Mouse (Mus musculus): ENCODE measurements around the gene Siah3. TPM values are rescaled to one million over a fixed set of nuclear protein-coding genes. Genes with fewer than 3 reads are reported as not detected.

The Siah3 gene
- polyA plus RNA-seq (2014; fragmentation: Nextera tagmentation; extraction: Ambion mirVana): 0.09 and 0.28 TPM in 2 replicates

DNA sequence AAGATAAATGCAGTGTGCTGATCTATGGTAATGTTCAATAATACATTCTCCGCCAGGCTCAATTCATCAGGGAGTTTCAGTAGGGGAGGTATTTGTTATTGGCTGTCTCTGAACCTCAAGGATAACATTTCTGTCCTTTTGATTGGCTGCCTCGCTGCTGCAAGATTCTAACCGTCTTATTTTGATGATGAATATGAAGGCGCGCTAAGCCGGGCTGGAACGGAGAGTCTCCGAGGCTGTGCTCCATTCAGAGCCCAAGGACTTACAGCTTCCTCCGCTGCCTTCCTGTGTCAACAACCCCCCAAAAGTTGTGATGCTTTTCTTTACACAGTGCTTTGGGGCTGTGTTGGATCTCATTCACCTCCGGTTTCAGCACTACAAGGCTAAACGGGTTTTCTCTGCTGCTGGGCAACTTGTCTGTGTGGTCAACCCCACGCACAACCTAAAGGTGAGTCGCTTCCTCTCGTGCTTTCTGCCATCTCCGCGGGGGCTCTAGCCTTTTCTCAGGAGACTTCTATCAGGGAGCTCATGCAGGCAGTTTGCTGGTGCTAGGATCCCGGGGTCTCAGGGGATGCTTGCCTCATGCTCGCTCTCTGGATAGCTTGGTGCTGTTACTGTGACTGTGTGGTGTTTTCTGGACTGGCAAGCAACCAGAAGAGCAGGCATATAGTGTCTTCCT, at the start of gene Siah3:
Siah3 (plus strand) TSS at position 240 of the 679 bp plus-strand sequence.
- peak within 1 kb of the TSS; percentile 64 for H3K4me2 ChIP-seq (replicated peaks; ENCODE audit: low read depth, low read length)
- no peak for ATAC-seq (ENCODE audit: low FRiP score, low TSS enrichment)

DNA sequence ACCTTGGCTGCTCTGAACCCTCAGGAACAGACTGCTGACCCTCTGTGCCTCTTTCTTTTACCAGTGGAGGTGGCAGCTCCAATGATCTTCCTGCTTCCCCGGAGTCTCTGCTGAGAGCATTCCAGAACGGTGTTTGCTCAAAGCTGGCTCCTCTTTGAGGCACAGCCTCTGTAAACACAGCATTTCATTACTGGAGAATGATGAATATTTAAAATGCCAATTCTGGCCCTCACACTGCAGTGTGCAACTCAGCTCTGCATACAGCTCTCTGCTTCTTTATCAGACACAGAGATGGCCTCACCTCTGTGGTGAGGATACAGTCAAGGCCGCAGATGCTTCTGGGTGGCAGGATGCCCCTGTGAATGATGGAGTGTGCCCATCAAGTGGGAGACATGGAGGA, 46.0 kb upstream of the Siah3 start:
- H3K4me2 ChIP-seq (replicated peaks; ENCODE audit: low read depth, low read length): no peak overlapping the region
- 0 out of 2 replicates have a peak, but pooled peaks cover 2% of the 10 kb centered on the region for H3K9me3 ChIP-seq (ENCODE audit: control insufficient read depth, low read length)
- H3K4me3 ChIP-seq (ENCODE audit: low read length): no peak overlapping the region
- no peak overlapping the region for H3K27ac ChIP-seq (ENCODE audit: low read depth, low read length)
- no peak overlapping the region for H3K9ac ChIP-seq (ENCODE audit: low read depth, low read length)
- H3K4me1 ChIP-seq (ENCODE audit: control insufficient read depth, insufficient read depth, low read length): no peaks in the 10 kb centered on the region
- WGBS: 73% methylated on average over 3 of the region's 3 CpGs
- no peaks in the 10 kb centered on the region for H3K27me3 ChIP-seq (ENCODE audit: control insufficient read depth, insufficient read depth, low read length)
- ATAC-seq (ENCODE audit: low FRiP score, low TSS enrichment): no peak
- no peaks in the 10 kb centered on the region for H3K36me3 ChIP-seq (ENCODE audit: control insufficient read depth, insufficient read depth, low read length)

More for the DNA sequence above, at the start of gene Siah3:
- WGBS: 22% methylated on average over 18 of the region's 18 CpGs
- no peak within 1 kb of the TSS; the same call in 1 of the 2 replicates for H3K9ac ChIP-seq (ENCODE audit: low read depth, low read length)
- H3K9me3 ChIP-seq (ENCODE audit: control insufficient read depth, low read length): no peaks in the 10 kb centered on the region
- H3K4me3 ChIP-seq (ENCODE audit: low read length): peak within 1 kb of the TSS; percentile 32
- peaks cover 3% of the 10 kb centered on the region; the same call in 1 of the 2 replicates for H3K4me1 ChIP-seq (ENCODE audit: control insufficient read depth, insufficient read depth, low read length)
- no peak within 1 kb of the TSS for H3K27ac ChIP-seq (ENCODE audit: low read depth, low read length)
- no peaks in the 10 kb centered on the region for H3K36me3 ChIP-seq (ENCODE audit: control insufficient read depth, insufficient read depth, low read length)
- no peaks in the 10 kb centered on the region; the same call in 1 of the 2 replicates for H3K27me3 ChIP-seq (ENCODE audit: control insufficient read depth, insufficient read depth, low read length)

DNA sequence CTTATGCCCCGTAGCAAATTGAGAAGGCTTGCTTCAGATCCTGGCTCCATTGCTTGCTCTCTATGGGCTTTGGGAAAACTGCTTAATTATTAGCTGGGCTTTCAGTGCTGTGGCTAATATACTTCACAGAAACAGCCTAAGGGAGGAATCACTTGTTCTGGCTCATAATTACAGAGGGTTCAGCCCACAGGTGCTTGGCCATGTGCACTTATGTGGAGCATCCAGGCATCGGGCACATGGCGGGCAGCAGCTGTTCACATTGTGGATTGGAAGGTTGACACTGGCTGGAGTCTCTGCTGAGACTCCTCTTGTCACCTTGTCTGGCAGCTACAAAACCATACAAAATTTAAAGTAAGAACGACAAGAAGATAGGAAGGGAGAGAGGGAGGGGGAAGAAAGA, 45.4 kb upstream of the Siah3 start:
- Histone ChIP-seq H3K27me3 (ENCODE audit: control insufficient read depth, insufficient read depth, low read length) (no peaks in the 10 kb centered on the region), H3K4me1 (ENCODE audit: control insufficient read depth, insufficient read depth, low read length) (no peaks in the 10 kb centered on the region), H3K36me3 (ENCODE audit: control insufficient read depth, insufficient read depth, low read length) (no peaks in the 10 kb centered on the region), H3K27ac (ENCODE audit: low read depth, low read length) (no peak overlapping the region), H3K4me3 (ENCODE audit: low read length) (no peak overlapping the region), H3K4me2 (replicated peaks; ENCODE audit: low read depth, low read length) (no peak overlapping the region), H3K9ac (ENCODE audit: low read depth, low read length) (no peak overlapping the region), H3K9me3 (ENCODE audit: control insufficient read depth, low read length) (0 out of 2 replicates have a peak, but pooled peaks cover 2% of the 10 kb centered on the region)
- ATAC-seq (ENCODE audit: low FRiP score, low TSS enrichment): peak; percentile 68; the same call in 1 of the 2 replicates
- WGBS: 63% methylated on average over 4 of the region's 4 CpGs

DNA sequence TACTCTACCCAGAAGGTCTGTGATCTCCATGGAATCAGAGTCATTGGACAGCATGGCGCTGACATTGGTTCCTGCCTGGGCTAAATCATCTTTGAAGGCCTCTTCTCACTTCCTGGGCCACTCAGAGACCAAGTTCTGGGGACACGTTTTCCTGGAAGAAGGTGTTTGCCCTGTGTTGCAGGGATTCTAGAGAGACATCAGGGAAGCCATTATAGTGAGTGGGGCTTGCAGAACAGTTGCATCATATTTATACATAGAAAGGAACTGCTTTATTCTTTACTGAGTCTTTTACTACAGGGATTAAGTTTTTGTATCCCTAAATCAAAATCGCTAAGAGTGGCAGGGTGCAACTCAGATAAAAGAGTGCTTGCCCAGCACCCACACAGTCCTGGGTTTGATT, 37.1 kb upstream of the Siah3 start:
- Histone ChIP-seq H3K27ac (ENCODE audit: low read depth, low read length) (no peak overlapping the region), H3K9me3 (ENCODE audit: control insufficient read depth, low read length) (no peaks in the 10 kb centered on the region), H3K4me3 (ENCODE audit: low read length) (no peak overlapping the region), H3K36me3 (ENCODE audit: control insufficient read depth, insufficient read depth, low read length) (no peaks in the 10 kb centered on the region), H3K9ac (ENCODE audit: low read depth, low read length) (no peak overlapping the region), H3K4me2 (replicated peaks; ENCODE audit: low read depth, low read length) (no peak overlapping the region), H3K27me3 (ENCODE audit: control insufficient read depth, insufficient read depth, low read length) (no peaks in the 10 kb centered on the region), H3K4me1 (ENCODE audit: control insufficient read depth, insufficient read depth, low read length) (no peaks in the 10 kb centered on the region)
- no peak for ATAC-seq (ENCODE audit: low FRiP score, low TSS enrichment)
- 82% methylated on average over 3 of the region's 3 CpGs for WGBS

DNA sequence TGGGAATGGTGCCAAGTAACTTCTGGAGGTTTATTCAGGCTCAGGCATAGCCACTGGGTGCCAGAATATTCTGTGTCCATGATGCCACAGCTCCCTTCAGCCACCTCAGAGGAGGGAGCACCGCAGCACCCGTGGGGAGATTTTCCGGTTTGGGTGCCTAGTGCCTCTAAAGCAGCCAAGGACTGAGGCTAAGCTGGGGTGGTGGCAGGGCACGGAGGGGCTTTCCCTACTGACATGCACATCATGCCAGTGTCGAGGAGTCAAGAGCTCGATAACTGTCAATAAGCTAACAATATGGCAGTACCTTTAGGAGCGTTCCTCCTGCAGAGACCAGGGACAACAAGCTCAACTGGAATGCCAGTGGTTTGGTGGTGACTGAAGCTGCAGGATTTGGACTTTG, 35.9 kb upstream of the Siah3 start:
- 89% methylated on average over 7 of the region's 7 CpGs for WGBS
- no peak for ATAC-seq (ENCODE audit: low FRiP score, low TSS enrichment)

DNA sequence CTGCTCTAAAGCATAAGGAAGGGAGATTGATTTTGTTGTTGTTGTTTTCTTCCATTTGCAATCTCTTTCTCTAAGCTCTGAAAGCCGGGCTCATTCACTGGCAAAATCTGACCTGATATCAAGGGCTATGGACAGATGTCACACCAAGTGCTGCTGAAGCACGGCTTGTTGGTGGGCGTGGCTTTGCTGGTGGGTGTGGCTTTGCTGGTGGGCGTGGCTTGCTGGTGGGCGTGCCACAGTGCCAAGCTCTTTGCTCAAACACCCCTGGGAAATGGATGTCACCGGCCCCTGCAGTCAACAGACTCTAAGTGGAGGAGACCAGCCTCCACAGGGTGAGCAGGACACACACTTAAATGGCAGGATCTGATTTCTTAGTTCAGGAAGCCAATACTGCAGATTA, 35.0 kb upstream of the Siah3 start:
- no peaks in the 10 kb centered on the region for H3K9me3 ChIP-seq (ENCODE audit: control insufficient read depth, low read length)
- H3K27ac ChIP-seq (ENCODE audit: low read depth, low read length): no peak overlapping the region
- no peak overlapping the region for H3K4me3 ChIP-seq (ENCODE audit: low read length)
- H3K27me3 ChIP-seq (ENCODE audit: control insufficient read depth, insufficient read depth, low read length): no peaks in the 10 kb centered on the region
- H3K4me1 ChIP-seq (ENCODE audit: control insufficient read depth, insufficient read depth, low read length): no peaks in the 10 kb centered on the region
- H3K9ac ChIP-seq (ENCODE audit: low read depth, low read length): no peak overlapping the region
- no peak for ATAC-seq (ENCODE audit: low FRiP score, low TSS enrichment)
- 59% methylated on average over 6 of the region's 6 CpGs for WGBS
- H3K4me2 ChIP-seq (replicated peaks; ENCODE audit: low read depth, low read length): no peak overlapping the region
- no peaks in the 10 kb centered on the region for H3K36me3 ChIP-seq (ENCODE audit: control insufficient read depth, insufficient read depth, low read length)

More for the DNA sequence above, 35.9 kb upstream of the Siah3 start:
- Histone ChIP-seq H3K27ac (ENCODE audit: low read depth, low read length) (no peak overlapping the region), H3K9ac (ENCODE audit: low read depth, low read length) (no peak overlapping the region), H3K9me3 (ENCODE audit: control insufficient read depth, low read length) (no peaks in the 10 kb centered on the region), H3K4me1 (ENCODE audit: control insufficient read depth, insufficient read depth, low read length) (no peaks in the 10 kb centered on the region), H3K4me3 (ENCODE audit: low read length) (no peak overlapping the region), H3K4me2 (replicated peaks; ENCODE audit: low read depth, low read length) (no peak overlapping the region), H3K27me3 (ENCODE audit: control insufficient read depth, insufficient read depth, low read length) (no peaks in the 10 kb centered on the region), H3K36me3 (ENCODE audit: control insufficient read depth, insufficient read depth, low read length) (no peaks in the 10 kb centered on the region)

DNA sequence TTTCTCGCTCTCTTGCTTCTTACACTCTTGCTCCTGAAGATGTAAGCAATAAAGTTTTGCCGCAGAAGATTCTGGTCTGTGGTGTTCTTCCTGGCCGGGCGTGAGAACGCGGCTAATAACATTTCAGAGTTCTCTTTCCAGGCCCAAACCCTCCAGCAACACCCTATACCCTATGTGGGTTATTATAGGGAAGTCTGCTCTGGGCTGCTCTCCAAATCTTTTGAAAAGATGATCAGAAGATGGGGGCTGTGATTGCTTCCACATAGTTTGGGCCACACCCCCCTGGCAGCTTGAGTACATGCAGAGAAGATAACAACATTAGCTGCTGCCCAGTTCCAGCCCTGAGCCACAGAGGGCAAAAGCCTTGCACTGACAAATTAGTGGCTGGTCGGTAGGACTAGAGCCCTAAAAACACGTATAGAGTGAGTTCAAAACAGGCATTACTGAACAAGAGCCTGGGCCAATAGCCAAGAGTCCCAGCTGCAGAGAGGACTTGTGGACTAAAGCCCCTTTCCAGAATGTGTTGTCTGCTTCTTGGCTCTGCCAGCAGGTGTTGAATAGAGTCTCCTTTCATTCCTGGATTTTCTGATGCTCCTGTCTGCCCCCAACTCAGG, 24.5 kb upstream of the Siah3 start:
- 94% methylated on average over 7 of the region's 8 CpGs for WGBS
- Histone ChIP-seq H3K4me3 (ENCODE audit: low read length) (no peak overlapping the region), H3K27me3 (ENCODE audit: control insufficient read depth, insufficient read depth, low read length) (no peaks in the 10 kb centered on the region), H3K4me2 (replicated peaks; ENCODE audit: low read depth, low read length) (no peak overlapping the region), H3K36me3 (ENCODE audit: control insufficient read depth, insufficient read depth, low read length) (no peaks in the 10 kb centered on the region), H3K9ac (ENCODE audit: low read depth, low read length) (no peak overlapping the region), H3K4me1 (ENCODE audit: control insufficient read depth, insufficient read depth, low read length) (no peaks in the 10 kb centered on the region), H3K9me3 (ENCODE audit: control insufficient read depth, low read length) (no peaks in the 10 kb centered on the region), H3K27ac (ENCODE audit: low read depth, low read length) (no peak overlapping the region)
- ATAC-seq (ENCODE audit: low FRiP score, low TSS enrichment): no peak

DNA sequence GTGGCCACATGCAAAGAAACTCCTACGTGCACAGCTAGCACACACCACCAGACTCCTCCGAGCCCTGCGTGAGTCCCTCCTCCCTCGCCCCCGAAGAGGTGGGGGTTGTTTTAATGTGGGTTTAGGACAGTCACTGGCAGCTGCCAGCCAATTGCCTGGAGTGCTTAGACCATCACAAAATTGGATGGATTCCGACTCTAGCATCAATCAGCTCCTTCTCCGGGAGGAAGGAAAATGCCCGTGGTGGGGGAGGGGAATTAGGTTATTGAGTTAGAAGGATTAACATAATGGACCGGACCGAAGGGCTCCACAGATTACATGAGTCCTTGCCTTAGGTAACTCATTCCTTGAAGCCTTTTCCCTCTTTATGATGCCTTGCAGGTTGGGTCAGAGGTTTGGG, 22.9 kb upstream of the Siah3 start:
- no peak overlapping the region for H3K9ac ChIP-seq (ENCODE audit: low read depth, low read length)
- H3K4me3 ChIP-seq (ENCODE audit: low read length): no peak overlapping the region
- H3K4me2 ChIP-seq (replicated peaks; ENCODE audit: low read depth, low read length): no peak overlapping the region
- H3K9me3 ChIP-seq (ENCODE audit: control insufficient read depth, low read length): no peaks in the 10 kb centered on the region
- ATAC-seq (ENCODE audit: low FRiP score, low TSS enrichment): no peak
- H3K4me1 ChIP-seq (ENCODE audit: control insufficient read depth, insufficient read depth, low read length): no peaks in the 10 kb centered on the region
- WGBS: 85% methylated on average over 10 of the region's 10 CpGs
- H3K27ac ChIP-seq (ENCODE audit: low read depth, low read length): no peak overlapping the region
- H3K36me3 ChIP-seq (ENCODE audit: control insufficient read depth, insufficient read depth, low read length): no peaks in the 10 kb centered on the region
- H3K27me3 ChIP-seq (ENCODE audit: control insufficient read depth, insufficient read depth, low read length): no peaks in the 10 kb centered on the region

DNA sequence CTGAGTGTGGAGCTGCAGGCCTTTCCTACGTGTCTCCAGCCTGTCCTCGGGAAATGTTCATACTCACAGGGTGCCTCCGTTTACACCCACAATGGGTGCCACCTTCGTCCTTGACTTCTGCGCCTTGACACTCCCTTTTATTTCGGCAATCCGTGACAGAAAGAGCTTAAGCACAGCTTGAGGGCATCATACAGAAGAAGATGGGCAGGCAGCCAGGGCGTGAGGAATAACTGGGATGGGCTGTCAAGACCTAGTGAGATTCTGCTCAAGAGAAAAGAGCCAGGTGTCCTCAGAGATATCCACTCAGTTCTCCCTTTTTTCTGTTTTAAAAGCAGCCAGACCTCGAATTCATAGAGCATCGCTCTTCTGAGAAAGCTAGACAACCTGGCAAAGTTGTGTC, 21.2 kb upstream of the Siah3 start:
- 87% methylated on average over 10 of the region's 10 CpGs for WGBS
- Histone ChIP-seq H3K36me3 (ENCODE audit: control insufficient read depth, insufficient read depth, low read length) (no peaks in the 10 kb centered on the region), H3K4me1 (ENCODE audit: control insufficient read depth, insufficient read depth, low read length) (no peaks in the 10 kb centered on the region), H3K4me3 (ENCODE audit: low read length) (no peak overlapping the region), H3K27ac (ENCODE audit: low read depth, low read length) (no peak overlapping the region), H3K9ac (ENCODE audit: low read depth, low read length) (no peak overlapping the region), H3K4me2 (replicated peaks; ENCODE audit: low read depth, low read length) (no peak overlapping the region), H3K27me3 (ENCODE audit: control insufficient read depth, insufficient read depth, low read length) (no peaks in the 10 kb centered on the region), H3K9me3 (ENCODE audit: control insufficient read depth, low read length) (no peaks in the 10 kb centered on the region)
- no peak for ATAC-seq (ENCODE audit: low FRiP score, low TSS enrichment)

All from kidney, embryonic 14.5 days (tissue).